Mouse (Mus musculus) liver, embryonic 12.5 days (tissue): ENCODE measurements around the gene Gak. TPM values are rescaled to one million over a fixed set of nuclear protein-coding genes. Genes with fewer than 3 reads are reported as not detected.

Experiments
- ATAC-seq: fragments of 200-750 bp; cut with Nextera tagmentation; 2 replicates; pipeline ENCODE4 v1.8.0; 2017; ENCODE audit warnings: moderate number of reproducible peaks, mild to moderate bottlenecking, moderate library complexity
- H3K27ac ChIP-seq: fragments of 300-500 bp; sonication (generic); 2 replicates; pipeline ENCODE4 v1.5.1; 2016; ENCODE audit warnings: mild to moderate bottlenecking
- H3K27me3 ChIP-seq: fragments of 300-500 bp; sonication (generic); replicated peaks from 2 replicates; pipeline ENCODE4 v1.6.1; 2016; ENCODE audit warnings: mild to moderate bottlenecking, moderate library complexity
- H3K36me3 ChIP-seq: fragments of 300-500 bp; sonication (generic); 2 replicates; pipeline ENCODE4 v1.6.1; 2016; ENCODE audit warnings: mild to moderate bottlenecking, moderate library complexity
- H3K4me1 ChIP-seq: fragments of 300-500 bp; sonication (generic); 2 replicates; pipeline ENCODE4 v1.6.1; 2016
- H3K4me2 ChIP-seq: fragments of 300-500 bp; sonication (generic); 2 replicates; pipeline ENCODE4 v1.6.1; 2016; ENCODE audit warnings: mild to moderate bottlenecking, moderate library complexity
- H3K4me3 ChIP-seq: fragments of 300-500 bp; sonication (generic); 2 replicates; pipeline ENCODE4 v1.5.1; 2016; ENCODE audit warnings: mild to moderate bottlenecking, moderate library complexity
- H3K9ac ChIP-seq: fragments of 300-500 bp; sonication (generic); 2 replicates; pipeline ENCODE4 v1.6.1; 2016; ENCODE audit warnings: mild to moderate bottlenecking, moderate library complexity
- H3K9me3 ChIP-seq: fragments of 300-500 bp; sonication (generic); replicated peaks from 2 replicates; pipeline ENCODE4 v1.6.1; 2016; ENCODE audit warnings: mild to moderate bottlenecking, moderate library complexity
- WGBS: fragments of 180-500 bp; shearing (Covaris S2); methylation state at CpG from one replicate; pipeline ENCODE4 v1.1.7; 2016; ENCODE audit not compliant: insufficient replicate concordance; 5-methylcytosine and 5-hydroxymethylcytosine counted together
- polyA plus RNA-seq: library from polyadenylated mRNA; unstranded; fragments of >200 nt; fragmentation: Nextera tagmentation; extraction: Ambion mirVana; gene quantifications from 2 replicates; pipeline ENCODE4 v1.2.1, GENCODE M21; 2016

Gak gene
- polyA plus RNA-seq, 1 experiment from 2014 or later: 42.1 TPM

DNA sequence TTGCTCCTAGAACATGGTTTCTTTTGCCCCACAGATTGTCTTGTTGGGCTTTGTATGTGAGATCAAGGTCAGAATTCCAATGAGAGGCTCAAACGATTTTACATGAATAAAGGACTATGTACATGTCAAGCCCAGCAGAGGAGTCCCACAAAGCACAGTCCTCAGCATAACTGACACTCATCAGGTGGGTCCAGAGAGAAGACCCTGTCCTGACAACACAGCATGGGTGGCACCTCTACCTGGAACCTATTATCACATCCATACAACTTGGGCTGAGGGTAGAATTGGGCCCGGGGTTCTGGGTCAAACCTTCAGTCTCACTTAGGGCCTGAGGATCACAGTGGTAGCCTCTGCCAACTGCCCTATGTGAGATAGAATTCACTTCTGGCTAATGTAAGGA lies 64.2 kb downstream of the Gak start:
- no peaks in the 10 kb centered on the region for H3K9me3 ChIP-seq
- H3K4me1 ChIP-seq: no peaks in the 10 kb centered on the region
- H3K27ac ChIP-seq: no peak overlapping the region
- ATAC-seq: no peak
- H3K27me3 ChIP-seq: no peaks in the 10 kb centered on the region
- H3K9ac ChIP-seq: no peak overlapping the region
- peaks cover 35% of the 10 kb centered on the region for H3K36me3 ChIP-seq
- H3K4me3 ChIP-seq: no peak overlapping the region
- no peak overlapping the region for H3K4me2 ChIP-seq
- WGBS: 68% methylated on average over 2 of the region's 2 CpGs

DNA sequence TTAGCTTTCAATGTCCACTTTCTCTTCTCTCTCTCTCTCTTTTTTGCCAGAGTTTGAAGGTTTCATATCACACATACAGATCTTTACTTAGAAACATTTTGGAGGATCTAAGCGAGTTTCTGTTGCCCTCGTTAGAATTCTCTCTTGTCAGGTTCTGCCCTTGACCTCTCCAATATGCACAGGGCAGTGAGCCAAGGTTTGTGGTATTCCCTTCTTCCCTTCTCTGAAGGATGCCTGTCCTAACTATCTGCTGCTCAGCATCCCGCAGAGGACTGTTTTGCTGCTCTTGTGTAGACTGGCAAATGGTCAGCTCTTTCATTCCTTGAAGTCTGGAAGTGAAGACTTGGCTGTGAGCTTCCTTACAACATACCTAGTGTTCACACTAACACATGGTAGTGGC lies 65.2 kb downstream of the Gak start:
- Histone ChIP-seq H3K4me1 (no peaks in the 10 kb centered on the region), H3K27me3 (no peaks in the 10 kb centered on the region), H3K9me3 (no peaks in the 10 kb centered on the region), H3K4me3 (no peak overlapping the region), H3K36me3 (peaks cover 24% of the 10 kb centered on the region), H3K27ac (no peak overlapping the region), H3K4me2 (no peak overlapping the region), H3K9ac (no peak overlapping the region)
- ATAC-seq: no peak
- 83% methylated on average over 3 of the region's 3 CpGs for WGBS

DNA sequence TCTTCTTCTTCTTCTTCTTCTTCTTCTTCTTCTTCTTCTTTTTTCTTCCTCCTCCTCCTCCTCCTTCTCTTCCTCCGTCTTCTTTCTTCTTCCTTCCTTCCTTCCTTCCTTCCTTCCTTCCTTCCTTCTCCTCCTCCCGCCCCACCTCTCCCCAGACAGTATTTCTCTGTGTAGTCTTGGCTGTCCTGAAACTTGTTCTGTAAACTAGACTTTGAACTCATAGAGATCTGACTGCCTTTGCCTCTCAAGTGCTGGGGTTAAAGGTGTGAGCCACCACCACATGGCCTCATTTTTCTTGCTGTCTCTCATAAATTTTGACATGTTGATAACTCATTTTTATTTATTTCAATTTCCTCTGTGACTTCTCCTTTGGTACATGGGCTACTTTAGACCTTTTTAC lies 67.1 kb downstream of the Gak start:
- H3K9ac ChIP-seq: no peak overlapping the region
- 63% methylated on average over 2 of the region's 2 CpGs for WGBS
- H3K27me3 ChIP-seq: 0 out of 2 replicates have a peak, but pooled peaks cover 10% of the 10 kb centered on the region
- no peaks in the 10 kb centered on the region for H3K9me3 ChIP-seq
- ATAC-seq: no peak
- H3K4me2 ChIP-seq: no peak overlapping the region
- H3K27ac ChIP-seq: no peak overlapping the region
- no peaks in the 10 kb centered on the region for H3K4me1 ChIP-seq
- H3K4me3 ChIP-seq: no peak overlapping the region
- peaks cover 6% of the 10 kb centered on the region for H3K36me3 ChIP-seq

DNA sequence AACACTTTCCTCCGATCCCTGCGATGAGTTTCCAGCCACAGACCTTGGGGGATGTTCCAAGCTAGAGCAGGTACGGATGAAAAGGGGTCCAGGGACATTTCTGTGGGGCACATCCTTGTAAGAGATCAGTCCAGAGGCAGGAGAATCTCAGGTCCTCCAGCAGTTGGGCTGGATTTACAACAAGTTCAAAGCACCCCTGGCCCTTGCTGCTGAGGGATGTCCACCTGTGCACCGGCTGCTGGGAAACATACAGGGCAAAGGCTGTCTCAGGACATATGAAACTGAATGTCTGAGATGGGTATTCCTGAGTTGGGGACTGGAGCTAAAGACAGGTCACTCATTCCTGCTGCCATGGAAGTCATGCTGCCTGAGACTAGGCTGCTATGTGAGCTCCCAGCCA lies 72.6 kb downstream of the Gak start:
- H3K27ac ChIP-seq: no peak overlapping the region
- H3K4me3 ChIP-seq: no peak overlapping the region
- no peaks in the 10 kb centered on the region for H3K36me3 ChIP-seq
- 66% methylated on average over 4 of the region's 4 CpGs for WGBS
- H3K27me3 ChIP-seq: peaks cover 44% of the 10 kb centered on the region
- no peak overlapping the region for H3K4me2 ChIP-seq
- H3K4me1 ChIP-seq: no peaks in the 10 kb centered on the region
- no peaks in the 10 kb centered on the region for H3K9me3 ChIP-seq
- no peak for ATAC-seq
- H3K9ac ChIP-seq: no peak overlapping the region

DNA sequence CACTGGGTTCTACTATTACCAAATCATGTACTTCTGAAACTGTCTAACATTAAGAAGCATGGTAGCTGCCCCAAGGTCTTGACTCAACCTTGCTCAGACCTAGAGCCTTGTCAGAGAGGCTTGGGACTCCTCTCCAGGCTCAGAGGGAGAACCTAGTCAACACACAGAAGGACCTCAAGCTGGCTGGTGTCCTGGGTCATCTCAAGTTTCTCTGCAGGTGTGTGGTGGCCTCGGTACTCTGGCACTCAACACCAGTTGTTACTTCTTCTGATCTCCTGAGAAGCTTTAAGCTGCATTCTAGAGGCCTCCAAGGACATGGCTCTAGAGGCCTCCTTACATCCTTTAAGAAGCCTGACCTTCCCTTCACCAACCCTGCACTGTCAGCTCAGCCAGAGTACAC lies 75.5 kb downstream of the Gak start:
- Histone ChIP-seq H3K9me3 (no peaks in the 10 kb centered on the region), H3K27me3 (peaks cover 73% of the 10 kb centered on the region)

DNA sequence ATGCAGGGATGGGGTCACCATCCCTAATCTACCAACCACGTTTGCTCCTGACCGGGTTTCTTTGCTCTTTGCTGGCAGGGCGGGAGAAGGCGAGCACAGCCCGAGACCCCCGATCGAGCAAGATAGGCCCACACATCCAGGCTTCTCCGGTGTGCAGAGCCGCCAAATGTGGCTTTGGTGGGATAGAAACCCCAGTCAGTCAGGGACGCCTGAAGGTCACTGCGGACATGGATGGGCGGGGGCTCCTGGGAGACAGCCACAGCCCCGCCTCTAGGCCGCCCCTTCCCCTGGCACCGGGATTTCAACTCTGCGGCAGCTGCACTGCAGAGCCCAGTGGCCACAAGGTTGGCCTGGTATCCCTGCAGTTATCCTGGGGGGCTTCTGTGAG lies 79.4 kb downstream of the Gak start:
- no peaks in the 10 kb centered on the region for H3K36me3 ChIP-seq
- peak overlapping the region; percentile 14 for H3K4me3 ChIP-seq
- no peak overlapping the region for H3K9ac ChIP-seq
- H3K9me3 ChIP-seq: no peaks in the 10 kb centered on the region
- peak overlapping the region; percentile 50 for H3K4me2 ChIP-seq
- ATAC-seq: no peak
- no peak overlapping the region for H3K27ac ChIP-seq
- 0 out of 2 replicates have a peak, but pooled peaks cover 5% of the 10 kb centered on the region for H3K4me1 ChIP-seq
- WGBS: 8% methylated on average over 16 of the region's 16 CpGs
- peaks cover 96% of the 10 kb centered on the region for H3K27me3 ChIP-seq

More for the DNA sequence above, 75.5 kb downstream of the Gak start:
- no peak overlapping the region for H3K4me3 ChIP-seq
- no peak for ATAC-seq
- WGBS: 50% methylated on average over 1 of the region's 1 CpGs
- no peaks in the 10 kb centered on the region for H3K36me3 ChIP-seq
- H3K27ac ChIP-seq: no peak overlapping the region
- 0 out of 2 replicates have a peak, but pooled peaks cover 5% of the 10 kb centered on the region for H3K4me1 ChIP-seq
- no peak overlapping the region for H3K9ac ChIP-seq
- H3K4me2 ChIP-seq: no peak overlapping the region

DNA sequence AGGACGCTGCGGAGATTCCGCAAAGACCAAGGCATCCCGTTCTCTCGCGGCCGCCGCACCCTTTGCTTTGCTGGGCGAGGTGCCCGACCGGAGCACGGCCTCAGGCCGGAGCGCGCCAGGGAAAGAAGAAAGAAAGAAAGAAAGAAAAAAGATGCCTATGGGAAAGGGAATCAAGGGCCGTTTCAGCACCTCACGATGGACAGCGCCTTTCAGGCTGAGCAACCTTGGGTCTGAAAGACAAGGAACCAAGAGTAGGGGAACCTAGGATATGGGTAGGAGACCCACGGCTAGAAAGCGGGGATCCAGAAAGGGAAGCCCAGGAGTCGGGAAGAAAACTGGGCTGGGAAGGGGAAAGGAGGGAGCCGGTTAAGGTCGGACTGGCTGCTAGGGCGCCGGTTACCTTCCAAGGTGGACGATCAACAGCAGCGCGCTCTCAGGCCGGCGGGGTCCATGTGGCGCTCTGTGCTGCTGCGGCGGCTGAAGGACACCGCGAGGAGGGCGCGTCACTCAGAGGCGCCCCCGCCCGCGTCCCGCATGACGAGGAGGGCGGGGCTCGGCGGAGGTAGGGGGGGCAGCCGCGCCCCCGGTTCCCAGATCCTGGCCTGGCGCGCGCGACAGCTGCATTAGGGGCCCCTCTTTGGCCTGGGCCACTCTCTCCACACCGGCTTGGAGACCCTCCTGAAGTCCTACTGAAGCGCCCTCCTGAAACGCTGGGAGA lies 79.9 kb downstream of the Gak start, which contains the start of gene Cplx1:
Gene Cplx1, minus strand, starts transcription at position 536 of the 718 bp plus-strand sequence.
- WGBS: 2% methylated on average over 51 of the region's 56 CpGs
- ATAC-seq: no peak
- Histone ChIP-seq H3K4me1 (0 out of 2 replicates have a peak, but pooled peaks cover 5% of the 10 kb centered on the region), H3K4me2 (peak within 1 kb of the TSS; percentile 50), H3K36me3 (no peaks in the 10 kb centered on the region), H3K9ac (no peak within 1 kb of the TSS), H3K27ac (no peak within 1 kb of the TSS), H3K4me3 (peak within 1 kb of the TSS; percentile 14), H3K9me3 (no peaks in the 10 kb centered on the region), H3K27me3 (peaks cover 94% of the 10 kb centered on the region)

DNA sequence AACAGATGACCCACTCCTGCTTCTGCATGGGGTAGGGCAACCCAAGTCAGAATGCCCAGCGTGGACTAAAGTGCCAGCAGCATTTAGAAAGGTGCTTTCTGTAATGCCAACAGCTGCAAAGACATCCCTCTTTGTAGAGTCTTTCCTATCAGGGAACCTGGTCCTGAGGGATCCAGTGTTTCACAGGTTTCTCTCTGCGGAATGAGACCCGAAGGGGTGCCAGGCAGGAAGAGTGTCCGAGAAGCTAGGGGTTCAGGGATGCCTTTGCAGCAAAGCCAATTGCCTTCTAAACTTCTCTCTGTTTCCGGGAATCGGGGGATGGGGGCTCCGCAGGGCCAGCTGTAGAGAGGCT lies 80.4 kb downstream of the Gak start:
- H3K27ac ChIP-seq: no peak overlapping the region
- 11% methylated on average over 7 of the region's 7 CpGs for WGBS
- no peaks in the 10 kb centered on the region for H3K36me3 ChIP-seq
- no peak for ATAC-seq
- no peak overlapping the region for H3K9ac ChIP-seq
- no peak overlapping the region for H3K4me3 ChIP-seq
- H3K4me2 ChIP-seq: peak overlapping the region; percentile 50; the same call in 1 of the 2 replicates
- H3K4me1 ChIP-seq: 0 out of 2 replicates have a peak, but pooled peaks cover 5% of the 10 kb centered on the region
- H3K27me3 ChIP-seq: peaks cover 89% of the 10 kb centered on the region
- H3K9me3 ChIP-seq: no peaks in the 10 kb centered on the region

DNA sequence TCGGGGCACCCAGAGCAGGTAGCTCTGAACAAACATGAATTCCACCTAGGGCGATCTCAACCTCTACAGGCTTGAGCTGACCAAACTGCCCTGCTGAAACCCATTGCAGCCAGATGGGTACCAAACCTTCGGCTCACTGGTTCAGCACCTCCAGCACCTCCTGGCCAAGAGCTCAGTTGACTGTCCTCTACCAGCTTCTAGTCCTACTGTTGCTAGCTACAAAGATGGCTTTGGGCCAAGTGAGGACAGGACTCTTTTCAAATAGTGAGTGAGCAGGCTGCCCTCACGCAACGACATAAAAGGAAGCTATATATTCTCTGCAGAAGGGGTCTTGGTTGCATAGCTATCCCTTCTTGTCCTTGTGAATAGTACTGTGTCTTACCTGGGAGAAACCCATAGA lies 81.9 kb downstream of the Gak start:
- 82% methylated on average over 5 of the region's 5 CpGs for WGBS
- Histone ChIP-seq H3K4me1 (0 out of 2 replicates have a peak, but pooled peaks cover 5% of the 10 kb centered on the region), H3K36me3 (no peaks in the 10 kb centered on the region), H3K4me2 (no peak overlapping the region), H3K9me3 (no peaks in the 10 kb centered on the region), H3K27ac (no peak overlapping the region), H3K4me3 (no peak overlapping the region), H3K9ac (no peak overlapping the region), H3K27me3 (peaks cover 79% of the 10 kb centered on the region)
- ATAC-seq: no peak

DNA sequence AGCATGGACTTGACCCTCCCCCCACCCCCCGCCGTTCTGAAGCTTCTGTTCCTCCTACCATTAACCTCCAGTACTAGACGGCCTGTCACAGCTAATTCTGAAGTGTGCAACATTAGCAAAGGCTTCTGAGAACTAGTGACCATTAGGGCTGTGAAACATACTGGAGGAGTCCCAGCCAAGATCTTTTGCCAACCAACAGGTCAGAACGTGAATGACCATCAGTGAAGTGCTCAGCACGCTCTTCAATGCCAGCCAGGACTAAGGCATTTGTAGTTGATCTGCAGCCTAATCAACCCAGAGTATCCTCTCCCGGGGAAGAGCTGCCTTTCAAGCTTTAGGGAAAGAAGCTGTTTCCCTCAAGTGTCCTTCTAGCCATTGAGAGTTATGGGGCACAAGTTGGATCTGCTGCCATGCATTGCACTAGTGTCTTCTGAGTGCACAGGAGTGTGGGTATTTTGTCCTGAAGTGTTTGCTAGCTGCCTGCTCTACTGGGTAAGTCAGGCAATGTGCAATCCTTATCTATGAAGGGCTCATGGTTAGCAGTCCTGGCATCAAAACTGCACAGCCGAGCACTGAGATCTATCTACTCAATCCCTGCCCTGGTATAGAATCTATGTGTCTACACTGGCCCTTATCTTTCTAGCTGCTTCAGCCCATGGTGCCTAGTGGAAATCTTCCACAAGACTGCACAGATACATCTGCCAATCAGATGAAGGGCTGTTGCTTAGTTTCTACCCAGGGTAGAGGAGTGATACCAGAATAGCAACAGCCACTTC lies 85.9 kb downstream of the Gak start:
- Histone ChIP-seq H3K4me1 (no peaks in the 10 kb centered on the region), H3K36me3 (no peaks in the 10 kb centered on the region), H3K4me2 (no peak overlapping the region), H3K9ac (no peak overlapping the region), H3K4me3 (no peak overlapping the region), H3K9me3 (no peaks in the 10 kb centered on the region), H3K27me3 (peaks cover 39% of the 10 kb centered on the region), H3K27ac (no peak overlapping the region)
- ATAC-seq: no peak
- WGBS: 42% methylated on average over 7 of the region's 7 CpGs

DNA sequence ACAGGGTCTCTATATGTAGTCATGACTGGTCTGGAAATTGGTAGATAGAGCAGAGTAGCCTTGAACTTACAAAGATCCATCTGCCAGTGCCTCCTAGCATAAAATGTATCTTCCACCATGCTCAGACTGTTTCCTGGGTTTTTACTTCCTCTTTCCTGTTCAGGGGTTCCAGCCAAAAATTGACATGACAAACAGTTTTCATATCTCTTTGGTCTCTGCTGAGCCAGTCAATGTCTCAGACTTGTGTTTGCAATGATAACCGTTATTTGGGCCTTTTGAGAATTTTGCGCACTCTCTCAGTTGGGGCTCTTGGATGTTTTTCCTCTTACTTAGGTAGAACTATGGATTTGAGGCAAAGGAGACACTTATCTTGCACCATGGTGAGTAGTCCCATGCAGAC lies 95.4 kb downstream of the Gak start:
- Histone ChIP-seq H3K27ac (no peak overlapping the region), H3K9ac (no peak overlapping the region), H3K4me1 (no peaks in the 10 kb centered on the region), H3K9me3 (peaks cover 5% of the 10 kb centered on the region; the same call in 1 of the 2 replicates), H3K36me3 (no peaks in the 10 kb centered on the region), H3K4me3 (no peak overlapping the region), H3K4me2 (no peak overlapping the region), H3K27me3 (no peaks in the 10 kb centered on the region)
- 71% methylated on average over 2 of the region's 2 CpGs for WGBS
- ATAC-seq: no peak

DNA sequence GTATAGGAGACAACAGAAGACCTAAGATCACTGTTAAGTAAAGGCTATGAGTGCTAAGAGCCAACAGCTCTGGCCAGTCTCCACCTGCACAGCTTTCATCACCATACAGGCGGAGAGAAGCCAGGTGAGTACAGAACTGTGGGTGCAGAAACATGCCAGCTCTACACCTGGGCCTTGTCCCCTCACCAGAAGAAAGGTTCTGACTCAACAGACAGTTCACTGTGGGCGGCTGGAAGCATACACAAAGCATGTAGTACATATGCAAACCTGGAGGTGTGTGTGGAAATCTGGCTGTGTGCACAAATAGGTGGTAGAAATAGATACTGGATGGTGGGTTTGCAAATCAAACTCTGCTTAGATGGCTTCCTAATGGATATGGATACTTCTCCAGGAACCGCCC lies 107.0 kb downstream of the Gak start:
- Histone ChIP-seq H3K9me3 (no peaks in the 10 kb centered on the region), H3K4me1 (no peaks in the 10 kb centered on the region), H3K27me3 (0 out of 2 replicates have a peak, but pooled peaks cover 8% of the 10 kb centered on the region), H3K36me3 (no peaks in the 10 kb centered on the region), H3K4me3 (no peak overlapping the region), H3K4me2 (no peak overlapping the region), H3K9ac (no peak overlapping the region), H3K27ac (no peak overlapping the region)
- 66% methylated on average over 3 of the region's 3 CpGs for WGBS
- ATAC-seq: no peak
